Comparison of ENCODE assay signal across 9 mouse cellular contexts in genomic region chr16:6349381-6349780, GRCm38 (mm10).
DNase-seq lines count a peak whose midpoint lies in the region; ATAC-seq and TF ChIP-seq lines count a peak whose summit lies in the region.
"Had no signal": no experiment of that assay in that cellular context is flagged by ENCODE, and none has a peak within 500 bp of the region (broad histone marks: within the 10 kb centered on the region; RNA-seq: fewer than 3 reads in every experiment).

No protein-coding gene starts in this region.

- no peak for DNase-seq in kidney, postnatal 4 days
- peak in 1 of 2 experiments; percentile 10 for DNase-seq in layer of hippocampus, adult 2 months (ENCODE audit: low spot score in 2 of 2)
- DNase-seq in midbrain, postnatal 0 days (ENCODE audit: low spot score) = peak; percentile 54
- DNase-seq in liver = no peak
- no peak for DNase-seq in kidney, adult 11 months
- no peak for DNase-seq in liver, embryonic 11.5 days (ENCODE audit: low spot score)

- TF ChIP-seq POLR2A in cortical plate, adult 2 months (IDR thresholded peaks at IDR 0.05; ENCODE audit: extremely low read depth, insufficient read depth, low read length) = no peak

- 31% methylated on average over 16 of the region's 16 CpGs for WGBS in kidney, embryonic 16.5 days
- 13% methylated on average over 16 of the region's 16 CpGs for WGBS in midbrain, postnatal 0 days
- WGBS in liver, embryonic 11.5 days = 37% methylated on average over 16 of the region's 16 CpGs

- ATAC-seq in kidney, embryonic 16.5 days (ENCODE audit: low FRiP score, low TSS enrichment) = no peak
- ATAC-seq in midbrain, postnatal 0 days (ENCODE audit: low FRiP score) = peak; percentile 43; the same call in 1 of the 2 replicates
- no peak for ATAC-seq in liver, embryonic 11.5 days (replicated peaks; ENCODE audit: low FRiP score)

- H3K9ac ChIP-seq in kidney, embryonic 16.5 days (replicated peaks; ENCODE audit: low read length) = no peak overlapping the region
- H3K9ac ChIP-seq in midbrain, postnatal 0 days (replicated peaks; ENCODE audit: low read length, poor library complexity, severe bottlenecking) = peak overlapping the region; percentile 59
- no peak overlapping the region for H3K9ac ChIP-seq in liver, embryonic 11.5 days (ENCODE audit: low read depth, low read length)

- H3K27me3 ChIP-seq in kidney, embryonic 16.5 days (ENCODE audit: insufficient read depth, low read length) = peaks cover 34% of the 10 kb centered on the region
- H3K27me3 ChIP-seq in midbrain, postnatal 0 days (ENCODE audit: insufficient read depth, low read length) = no peaks in the 10 kb centered on the region
- H3K27me3 ChIP-seq in liver, embryonic 11.5 days (replicated peaks; ENCODE audit: control insufficient read depth, insufficient read depth, low read length) = peaks cover 27% of the 10 kb centered on the region

- H3K4me1 ChIP-seq in kidney, embryonic 16.5 days (ENCODE audit: insufficient read depth, low read length) = no peaks in the 10 kb centered on the region; the same call in 1 of the 2 replicates
- peaks cover 5% of the 10 kb centered on the region; the same call in 1 of the 2 replicates for H3K4me1 ChIP-seq in cortical plate, adult 2 months (ENCODE audit: control insufficient read depth, insufficient read depth, low read length)
- peaks cover 8% of the 10 kb centered on the region; the same call in 1 of the 2 replicates for H3K4me1 ChIP-seq in midbrain, postnatal 0 days (ENCODE audit: insufficient read depth, low read length)
- H3K4me1 ChIP-seq in liver, embryonic 11.5 days (replicated peaks; ENCODE audit: control insufficient read depth, insufficient read depth, low read length) = no peaks in the 10 kb centered on the region; the same call in 1 of the 2 replicates

- no peaks in the 10 kb centered on the region for H3K9me3 ChIP-seq in kidney, embryonic 16.5 days (ENCODE audit: low read length)
- H3K9me3 ChIP-seq in midbrain, postnatal 0 days (ENCODE audit: low read length) = no peaks in the 10 kb centered on the region
- H3K9me3 ChIP-seq in liver, embryonic 11.5 days (ENCODE audit: control insufficient read depth, low read length) = no peaks in the 10 kb centered on the region

- peak overlapping the region; percentile 48 for H3K4me2 ChIP-seq in kidney, embryonic 16.5 days (replicated peaks; ENCODE audit: low read depth, low read length)
- H3K4me2 ChIP-seq in midbrain, postnatal 0 days (ENCODE audit: low read depth, low read length, poor library complexity, severe bottlenecking) = peak overlapping the region; percentile 56
- H3K4me2 ChIP-seq in liver, embryonic 11.5 days = no peak overlapping the region; the same call in 1 of the 2 replicates

- no peaks in the 10 kb centered on the region for H3K36me3 ChIP-seq in kidney, embryonic 16.5 days (ENCODE audit: insufficient read depth, low read length)
- no peaks in the 10 kb centered on the region for H3K36me3 ChIP-seq in midbrain, postnatal 0 days (ENCODE audit: insufficient read depth, low read length)
- H3K36me3 ChIP-seq in liver, embryonic 11.5 days (ENCODE audit: control insufficient read depth, insufficient read depth, low read length) = no peaks in the 10 kb centered on the region

- no peak overlapping the region for H3K27ac ChIP-seq in kidney, embryonic 16.5 days (ENCODE audit: low read length)
- peak overlapping the region; percentile 55; the same call in 1 of the 2 replicates for H3K27ac ChIP-seq in cortical plate, adult 2 months (ENCODE audit: insufficient read depth, low read length)
- peak overlapping the region; percentile 85 for H3K27ac ChIP-seq in layer of hippocampus, adult 2 months
- peak overlapping the region; percentile 76 for H3K27ac ChIP-seq in midbrain, postnatal 0 days (ENCODE audit: low read depth, low read length)
- no peak overlapping the region for H3K27ac ChIP-seq in liver, embryonic 11.5 days (ENCODE audit: low read depth, low read length)
- H3K27ac ChIP-seq: kidney, postnatal 0 days had no signal

- TF ChIP-seq CTCF in cortical plate, adult 2 months (IDR thresholded peaks at IDR 0.05; ENCODE audit: extremely low read depth, insufficient read depth, low read length) = no peak
- TF ChIP-seq CTCF in layer of hippocampus, adult 2 months (conservative IDR thresholded peaks at IDR 0.05) = no peak
- TF ChIP-seq CTCF in midbrain, postnatal 0 days (IDR thresholded peaks at IDR 0.05) = no peak

- peak overlapping the region; percentile 27; the same call in 1 of the 2 replicates for H3K4me3 ChIP-seq in kidney, embryonic 16.5 days (ENCODE audit: low read length)
- peak overlapping the region; percentile 71 for H3K4me3 ChIP-seq in cortical plate, adult 2 months (ENCODE audit: insufficient read depth, low read length)
- peak overlapping the region; percentile 73 for H3K4me3 ChIP-seq in layer of hippocampus, adult 2 months
- H3K4me3 ChIP-seq in midbrain, postnatal 0 days (ENCODE audit: low read depth, low read length) = peak overlapping the region; percentile 49
- no peak overlapping the region for H3K4me3 ChIP-seq in liver, embryonic 11.5 days (ENCODE audit: low read depth, low read length)

Comparison
In these comparisons a context has a peak if more than half of its experiments do, and no peak if none do; other contexts are left out.
1. H3K27ac ChIP-seq: peak in cortical plate, adult 2 months (single experiment), layer of hippocampus, adult 2 months (single experiment) and midbrain, postnatal 0 days (single experiment); none in kidney, embryonic 16.5 days (single experiment) and liver, embryonic 11.5 days (single experiment).